Mouse (Mus musculus) midbrain, embryonic 11.5 days (tissue): Measurements from ENCODE around the gene Taar8c. TPM values are rescaled to one million over a fixed set of nuclear protein-coding genes. Genes with fewer than 3 reads are reported as not detected.
A peak's percentile ranks its signal among the peaks of the same experiment; 100 is the strongest.
"Not testable (repeated sequence)": the region's sequence is repeated elsewhere in the genome, so short reads cannot be mapped to it uniquely, and the experiment has no call there.

Source experiments
- ATAC-seq: fragments of 200-750 bp; cut with Nextera tagmentation; 2 replicates; pipeline ENCODE4 v1.8.0; 2017; ENCODE audit warnings: moderate TSS enrichment, moderate library complexity; ENCODE audit not compliant: low FRiP score
- DNase-seq: peaks from one replicate; pipeline ENCODE4 v3.0.0; 2015; ENCODE audit warnings: low spot score; ENCODE audit errors: missing footprints
- H3K27ac ChIP-seq: fragments of 300-500 bp; sonication (generic); 2 replicates; pipeline ENCODE4 v1.5.1; 2014; ENCODE audit warnings: low read depth, low read length
- H3K27me3 ChIP-seq: fragments of 300-500 bp; sonication (generic); 2 replicates; pipeline ENCODE4 v1.6.1; 2014; ENCODE audit warnings: mild to moderate bottlenecking, low read length, moderate library complexity, mixed read lengths; ENCODE audit not compliant: control insufficient read depth, insufficient read depth
- H3K36me3 ChIP-seq: fragments of 300-500 bp; sonication (generic); 2 replicates; pipeline ENCODE4 v1.6.1; 2014; ENCODE audit warnings: mild to moderate bottlenecking, low read length, moderate library complexity, mixed read lengths; ENCODE audit not compliant: control insufficient read depth, insufficient read depth
- H3K4me1 ChIP-seq: fragments of 300-500 bp; sonication (generic); 2 replicates; pipeline ENCODE4 v1.6.1; 2014; ENCODE audit warnings: low read length; ENCODE audit not compliant: control insufficient read depth, insufficient read depth
- H3K4me2 ChIP-seq: fragments of 300-500 bp; sonication (generic); 2 replicates; pipeline ENCODE4 v1.6.1; 2014; ENCODE audit warnings: mild to moderate bottlenecking, moderate library complexity
- H3K4me3 ChIP-seq: fragments of 300-500 bp; sonication (generic); 2 replicates; pipeline ENCODE4 v1.5.1; 2014; ENCODE audit warnings: low read depth, low read length
- H3K9ac ChIP-seq: fragments of 300-500 bp; sonication (generic); 2 replicates; pipeline ENCODE4 v1.6.1; 2014; ENCODE audit warnings: low read length
- H3K9me3 ChIP-seq: fragments of 300-500 bp; sonication (generic); 2 replicates; pipeline ENCODE4 v1.6.1; 2016; ENCODE audit warnings: low read length; ENCODE audit not compliant: control insufficient read depth
- WGBS: fragments of 180-500 bp; shearing (Covaris S2); extraction: QIAGEN DNeasy Blood & Tissue Kit; methylation state at CpG from one replicate; pipeline ENCODE4 v1.1.7; 2014; 5-methylcytosine and 5-hydroxymethylcytosine counted together
- polyA plus RNA-seq: library from polyadenylated mRNA; unstranded; fragments of >200 nt; fragmentation: Nextera tagmentation; extraction: Ambion mirVana; gene quantifications from 2 replicates; pipeline ENCODE4 v1.2.1, GENCODE M21; 2014

Gene Taar8c
- polyA plus RNA-seq, result not detected in 2 replicates

- WGBS, result 80% methylated on average over 1 of the region's 3 CpGs
- ATAC-seq, H3K4me2 ChIP-seq, H3K4me3 ChIP-seq, H3K9me3 ChIP-seq, H3K27ac ChIP-seq, DNase-seq, H3K27me3 ChIP-seq, H3K4me1 ChIP-seq, H3K36me3 ChIP-seq, H3K9ac ChIP-seq: not testable (repeated sequence)
These were observed at the start of gene Taar8c for GRCm38 (mm10) chr10:24101812-24102211. Gene Taar8c (minus strand): TSS chr10:24101912.

- Histone ChIP-seq H3K9ac (0 out of 2 replicates have a peak overlapping the region, but pooled peaks have one; percentile 10), H3K9me3 (no peaks in the 10 kb centered on the region), H3K4me2 (peak overlapping the region; percentile 58), H3K27ac (no peak overlapping the region), H3K27me3 (no peaks in the 10 kb centered on the region), H3K4me1 (peaks cover 7% of the 10 kb centered on the region; the same call in 1 of the 2 replicates), H3K36me3 (no peaks in the 10 kb centered on the region), H3K4me3 (no peak overlapping the region)
- 62% methylated on average over 7 of the region's 7 CpGs for WGBS
- ATAC-seq, result no peak
- peak; percentile 84 for DNase-seq
These were observed 48.4 kb upstream of the Taar8c start for GRCm38 (mm10) chr10:24150086-24150485.

GRCm38 (mm10) chr10:24149135-24149781 is 47.5 kb upstream of the Taar8c start, which contains the start of gene Stx7:
Gene Stx7 (plus strand): TSS chr10:24149302.
- H3K9ac ChIP-seq, result peak within 1 kb of the TSS; percentile 65
- peak within 1 kb of the TSS; percentile 54 for H3K4me3 ChIP-seq
- peaks cover 7% of the 10 kb centered on the region; the same call in 1 of the 2 replicates for H3K4me1 ChIP-seq
- no peaks in the 10 kb centered on the region for H3K36me3 ChIP-seq
- peak; percentile 98 for DNase-seq
- no peaks in the 10 kb centered on the region for H3K9me3 ChIP-seq
- no peak within 1 kb of the TSS for H3K27ac ChIP-seq
- ATAC-seq, result peak; percentile 98
- no peaks in the 10 kb centered on the region for H3K27me3 ChIP-seq
- peak within 1 kb of the TSS; percentile 58 for H3K4me2 ChIP-seq
- WGBS, result under 1% methylated on average over 42 of the region's 45 CpGs

GRCm38 (mm10) chr10:24142735-24143134 is 41.0 kb upstream of the Taar8c start:
- no peaks in the 10 kb centered on the region for H3K36me3 ChIP-seq
- no peaks in the 10 kb centered on the region for H3K27me3 ChIP-seq
- 77% methylated on average over 3 of the region's 3 CpGs for WGBS
- H3K9ac ChIP-seq, result no peak overlapping the region
- H3K4me2 ChIP-seq, result no peak overlapping the region
- H3K4me1 ChIP-seq, result no peaks in the 10 kb centered on the region
- no peak overlapping the region for H3K4me3 ChIP-seq
- no peak overlapping the region for H3K27ac ChIP-seq
- ATAC-seq (no peak), DNase-seq (no peak)
- H3K9me3 ChIP-seq, result no peaks in the 10 kb centered on the region

- DNase-seq (no peak), ATAC-seq (no peak)
- Histone ChIP-seq H3K4me3 (no peak overlapping the region), H3K36me3 (no peaks in the 10 kb centered on the region), H3K9ac (no peak overlapping the region), H3K27me3 (no peaks in the 10 kb centered on the region), H3K4me1 (no peaks in the 10 kb centered on the region), H3K27ac (no peak overlapping the region), H3K9me3 (no peaks in the 10 kb centered on the region), H3K4me2 (no peak overlapping the region)
- WGBS, result 86% methylated on average over 2 of the region's 2 CpGs
These were observed 37.0 kb upstream of the Taar8c start for GRCm38 (mm10) chr10:24138623-24139261.

- H3K4me2 ChIP-seq, result no peak overlapping the region
- ATAC-seq, result no peak
These were observed 32.4 kb upstream of the Taar8c start for GRCm38 (mm10) chr10:24134071-24134645.

GRCm38 (mm10) chr10:24133132-24133531 is 31.4 kb upstream of the Taar8c start:
- no peaks in the 10 kb centered on the region for H3K27me3 ChIP-seq
- WGBS, result 49% methylated on average over 2 of the region's 2 CpGs
- H3K9ac ChIP-seq, result no peak overlapping the region
- ATAC-seq (no peak), DNase-seq (no peak)
- H3K4me1 ChIP-seq, result peaks cover 6% of the 10 kb centered on the region; the same call in 1 of the 2 replicates
- H3K9me3 ChIP-seq, result no peaks in the 10 kb centered on the region
- H3K36me3 ChIP-seq, result no peaks in the 10 kb centered on the region
- H3K4me2 ChIP-seq, result no peak overlapping the region
- no peak overlapping the region for H3K27ac ChIP-seq
- H3K4me3 ChIP-seq, result no peak overlapping the region

More at GRCm38 (mm10) chr10:24134071-24134645, 32.4 kb upstream of the Taar8c start:
- no peak overlapping the region for H3K27ac ChIP-seq
- no peaks in the 10 kb centered on the region for H3K36me3 ChIP-seq
- H3K9ac ChIP-seq, result no peak overlapping the region
- DNase-seq, result no peak
- no peak overlapping the region for H3K4me3 ChIP-seq
- no peaks in the 10 kb centered on the region for H3K27me3 ChIP-seq
- 58% methylated on average over 7 of the region's 7 CpGs for WGBS
- peaks cover 6% of the 10 kb centered on the region; the same call in 1 of the 2 replicates for H3K4me1 ChIP-seq
- no peaks in the 10 kb centered on the region for H3K9me3 ChIP-seq

DNA sequence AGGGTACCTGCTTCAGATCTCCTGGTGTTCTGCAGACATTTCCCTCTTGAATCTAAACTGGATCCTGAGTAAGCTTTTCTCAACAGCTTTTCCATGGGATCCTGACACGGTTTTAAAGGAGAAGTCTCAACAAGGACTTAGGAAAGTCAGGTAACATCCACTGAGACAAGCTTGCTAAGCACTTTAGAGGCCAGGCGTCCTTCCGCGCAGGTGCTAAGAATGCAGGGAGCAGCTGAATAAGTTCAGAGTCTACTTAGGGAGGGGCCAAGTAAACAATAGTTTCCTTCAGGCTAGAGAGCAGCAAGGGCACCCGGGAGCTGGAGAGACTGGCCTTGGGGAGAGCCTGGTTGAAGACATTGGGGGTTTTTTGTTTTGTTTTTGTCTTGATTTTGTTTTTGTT is 30.6 kb upstream of the Taar8c start:
- 8% methylated on average over 5 of the region's 5 CpGs for WGBS
- no peak for ATAC-seq
- Histone ChIP-seq H3K9ac (no peak overlapping the region), H3K9me3 (no peaks in the 10 kb centered on the region), H3K4me3 (no peak overlapping the region), H3K27ac (no peak overlapping the region), H3K27me3 (no peaks in the 10 kb centered on the region), H3K4me1 (peaks cover 6% of the 10 kb centered on the region; the same call in 1 of the 2 replicates), H3K36me3 (no peaks in the 10 kb centered on the region), H3K4me2 (no peak overlapping the region)
- peak; percentile 89 for DNase-seq
